Mouse (Mus musculus) A20 (cell line): ENCODE data around the gene Galnt10.
A peak's percentile ranks its signal among the peaks of the same experiment; 100 is the strongest.

Source experiments
- DNase-seq: peaks from one replicate; pipeline ENCODE4 v3.0.0-alpha.2; 2011; ENCODE audit warnings: low read depth, low spot score

Galnt10 gene

GRCm38 (mm10) chr11:57658214-57658613, 13.0 kb downstream of the Galnt10 start:
- no peak for DNase-seq

GRCm38 (mm10) chr11:57658751-57659150, 13.5 kb downstream of the Galnt10 start:
- DNase-seq, result no peak

- no peak for DNase-seq
Measured at GRCm38 (mm10) chr11:57660156-57660555, 14.9 kb downstream of the Galnt10 start.

- DNase-seq, result no peak
Measured at GRCm38 (mm10) chr11:57660814-57661213, 15.6 kb downstream of the Galnt10 start.

GRCm38 (mm10) chr11:57661492-57662229, 16.4 kb downstream of the Galnt10 start:
- no peak for DNase-seq

GRCm38 (mm10) chr11:57662231-57662630, 17.0 kb downstream of the Galnt10 start:
- no peak for DNase-seq

GRCm38 (mm10) chr11:57663271-57663670, 18.0 kb downstream of the Galnt10 start:
- DNase-seq, result no peak

- DNase-seq, result no peak
Measured at GRCm38 (mm10) chr11:57664741-57665140, 19.5 kb downstream of the Galnt10 start.

GRCm38 (mm10) chr11:57668271-57668670, 23.0 kb downstream of the Galnt10 start:
- no peak for DNase-seq

GRCm38 (mm10) chr11:57669522-57669921, 24.3 kb downstream of the Galnt10 start:
- DNase-seq, result no peak

- no peak for DNase-seq
Measured at GRCm38 (mm10) chr11:57671120-57671697, 26.0 kb downstream of the Galnt10 start.

GRCm38 (mm10) chr11:57671797-57672196, 26.6 kb downstream of the Galnt10 start:
- DNase-seq, result no peak

GRCm38 (mm10) chr11:57672995-57673394, 27.8 kb downstream of the Galnt10 start:
- DNase-seq, result no peak

GRCm38 (mm10) chr11:57673977-57674687, 28.9 kb downstream of the Galnt10 start:
- DNase-seq, result no peak

- no peak for DNase-seq
Measured at GRCm38 (mm10) chr11:57677261-57677660, 32.0 kb downstream of the Galnt10 start.

- no peak for DNase-seq
Measured at GRCm38 (mm10) chr11:57682589-57682988, 37.3 kb downstream of the Galnt10 start.

GRCm38 (mm10) chr11:57683125-57683524, 37.9 kb downstream of the Galnt10 start:
- DNase-seq, result no peak

GRCm38 (mm10) chr11:57683931-57684330, 38.7 kb downstream of the Galnt10 start:
- no peak for DNase-seq

GRCm38 (mm10) chr11:57684891-57685290, 39.6 kb downstream of the Galnt10 start:
- DNase-seq, result no peak

- DNase-seq, result peak; percentile 63
Measured at GRCm38 (mm10) chr11:57685689-57686454, 40.6 kb downstream of the Galnt10 start.

GRCm38 (mm10) chr11:57686797-57687196, 41.6 kb downstream of the Galnt10 start:
- DNase-seq, result no peak

GRCm38 (mm10) chr11:57687258-57687657, 42.0 kb downstream of the Galnt10 start:
- no peak for DNase-seq
